Mouse (Mus musculus) testis, postnatal 10 days (tissue): Measurements from ENCODE around the gene Apool.

Source experiments
- DNase-seq: peaks from one replicate; pipeline ENCODE4 v3.0.0; 2021; ENCODE audit warnings: low spot score

Apool gene

DNA sequence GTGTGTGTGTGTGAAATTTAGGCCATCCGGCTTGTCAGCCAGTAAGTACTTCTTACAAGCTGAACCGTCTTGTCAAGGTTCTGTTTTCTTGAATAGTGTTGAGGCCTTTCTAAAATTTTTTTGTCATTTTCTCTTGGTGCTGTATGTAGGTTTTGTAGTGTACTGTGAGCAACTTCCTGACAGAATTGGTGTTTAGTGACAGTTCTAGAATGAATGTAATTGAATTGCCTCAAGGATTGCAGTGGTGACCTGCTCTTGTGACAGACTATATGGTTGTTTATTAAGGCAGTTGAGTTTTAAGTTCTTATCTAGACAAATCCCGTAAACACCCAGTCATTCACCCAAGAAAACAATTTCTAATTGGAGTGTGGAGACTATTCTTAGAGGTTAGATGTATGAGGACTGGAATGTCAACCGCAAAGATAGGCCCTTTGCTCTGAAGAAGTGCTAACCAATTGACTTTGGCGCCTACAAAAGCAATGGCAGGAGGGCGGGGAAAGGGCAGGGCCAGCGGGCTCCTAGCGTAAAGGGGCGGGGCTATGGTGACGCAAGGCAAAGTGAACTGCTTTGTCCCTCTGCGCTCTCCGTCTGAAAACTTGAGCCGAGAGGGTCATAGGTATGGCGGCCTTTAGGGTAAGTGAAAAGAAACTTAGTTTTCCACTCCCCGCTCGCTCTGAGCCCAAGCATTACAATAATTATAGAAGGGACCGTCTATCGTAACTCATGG is at the start of gene Apool:
Gene Apool (plus strand): TSS at position 531 of the 727 bp plus-strand sequence.
- peak; percentile 89 for DNase-seq

DNA sequence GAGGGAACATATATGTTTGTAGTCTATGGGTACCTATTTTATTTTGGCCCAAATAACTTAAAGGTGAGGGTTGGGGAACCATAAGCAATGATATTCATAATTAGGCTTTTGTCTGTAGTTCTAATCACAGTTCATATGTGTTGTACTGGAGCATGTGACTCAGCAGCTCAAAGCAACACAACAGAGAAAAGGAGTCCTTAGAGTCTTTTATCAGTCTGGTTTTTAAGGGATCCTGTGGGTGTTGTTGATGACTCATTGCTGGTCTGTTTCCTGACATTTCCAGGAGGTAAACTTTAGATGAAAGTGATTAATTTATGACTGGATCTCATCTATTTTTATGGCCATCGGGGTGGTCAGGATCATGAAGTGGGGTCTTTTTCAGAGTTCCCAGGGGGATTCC is 37.6 kb upstream of the Apool start:
- no peak for DNase-seq

DNA sequence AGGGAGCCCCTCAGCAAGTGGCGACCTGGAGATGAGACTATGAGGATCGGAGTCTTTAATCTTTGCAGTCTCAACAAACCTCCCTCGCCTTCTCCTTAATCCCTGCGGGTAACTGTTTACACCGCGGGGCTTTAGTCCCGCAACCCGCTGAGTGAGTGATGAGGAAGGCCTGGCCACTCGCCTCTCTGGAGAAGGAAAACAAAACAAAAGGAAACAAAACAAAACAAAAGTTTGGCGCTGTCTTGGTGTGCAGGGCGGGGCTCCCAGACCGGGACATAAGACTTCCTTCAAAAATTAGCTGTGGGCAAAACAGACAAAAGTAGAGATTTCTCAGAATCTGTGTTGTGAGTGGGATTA is 375 bp downstream of the Apool start:
- DNase-seq, result no peak

DNA sequence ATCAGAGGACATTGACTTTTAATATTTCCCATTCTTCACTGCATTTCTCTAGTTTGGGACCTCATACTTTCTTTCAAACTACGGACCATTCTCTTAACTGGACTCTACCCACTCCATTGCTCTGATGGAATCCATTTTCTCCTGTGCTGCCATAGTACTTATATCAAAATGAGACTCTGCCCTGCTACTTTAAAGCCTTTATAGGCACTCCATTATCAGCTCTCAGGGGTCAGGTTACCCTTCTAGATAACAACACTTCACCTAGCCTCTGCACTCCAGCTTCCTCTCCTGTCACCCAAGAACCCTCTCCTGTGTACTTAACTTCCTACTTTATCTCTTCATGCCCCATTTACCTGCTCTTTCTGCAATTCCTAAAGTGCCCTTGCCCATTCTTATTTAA is 960 bp downstream of the Apool start:
- no peak for DNase-seq

DNA sequence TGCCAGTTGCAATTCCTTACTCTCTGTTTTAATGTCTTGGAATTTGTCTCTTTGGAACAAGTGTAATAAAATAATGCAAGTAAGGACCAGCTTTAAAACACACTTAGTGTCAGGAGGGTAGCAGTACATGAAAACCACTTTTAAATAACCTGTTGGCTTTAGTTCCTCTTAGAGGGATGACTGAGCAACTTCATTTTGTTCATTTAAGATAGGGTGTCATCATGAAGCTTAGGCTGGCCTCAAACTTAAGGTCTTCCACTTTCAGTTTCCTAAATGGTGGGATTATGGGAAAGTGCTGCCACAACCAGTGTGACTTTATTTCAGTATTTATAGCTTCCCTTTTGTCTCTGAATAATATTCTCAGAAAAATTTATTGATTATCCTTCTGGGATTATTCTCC is 9.1 kb downstream of the Apool start:
- no peak for DNase-seq

DNA sequence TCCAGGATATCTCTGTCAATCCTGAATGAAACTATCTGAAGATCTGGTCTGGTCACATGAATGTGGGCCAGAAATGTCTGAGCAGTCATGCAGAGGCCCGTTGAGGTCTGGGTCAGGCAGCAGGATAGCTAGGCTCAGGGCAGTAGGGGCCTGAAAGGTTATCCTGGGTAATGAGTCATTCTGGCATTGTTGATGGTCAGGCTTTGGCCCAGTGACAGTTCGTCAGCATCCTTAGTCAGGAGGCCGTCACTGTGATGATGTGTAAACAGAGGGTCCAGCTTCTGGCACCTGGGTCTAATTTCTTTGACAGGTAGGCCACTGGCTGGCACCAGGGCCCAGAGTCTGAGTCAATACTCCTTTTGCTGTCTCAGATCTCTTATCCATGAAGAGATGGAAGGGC is 28.4 kb downstream of the Apool start:
- no peak for DNase-seq

DNA sequence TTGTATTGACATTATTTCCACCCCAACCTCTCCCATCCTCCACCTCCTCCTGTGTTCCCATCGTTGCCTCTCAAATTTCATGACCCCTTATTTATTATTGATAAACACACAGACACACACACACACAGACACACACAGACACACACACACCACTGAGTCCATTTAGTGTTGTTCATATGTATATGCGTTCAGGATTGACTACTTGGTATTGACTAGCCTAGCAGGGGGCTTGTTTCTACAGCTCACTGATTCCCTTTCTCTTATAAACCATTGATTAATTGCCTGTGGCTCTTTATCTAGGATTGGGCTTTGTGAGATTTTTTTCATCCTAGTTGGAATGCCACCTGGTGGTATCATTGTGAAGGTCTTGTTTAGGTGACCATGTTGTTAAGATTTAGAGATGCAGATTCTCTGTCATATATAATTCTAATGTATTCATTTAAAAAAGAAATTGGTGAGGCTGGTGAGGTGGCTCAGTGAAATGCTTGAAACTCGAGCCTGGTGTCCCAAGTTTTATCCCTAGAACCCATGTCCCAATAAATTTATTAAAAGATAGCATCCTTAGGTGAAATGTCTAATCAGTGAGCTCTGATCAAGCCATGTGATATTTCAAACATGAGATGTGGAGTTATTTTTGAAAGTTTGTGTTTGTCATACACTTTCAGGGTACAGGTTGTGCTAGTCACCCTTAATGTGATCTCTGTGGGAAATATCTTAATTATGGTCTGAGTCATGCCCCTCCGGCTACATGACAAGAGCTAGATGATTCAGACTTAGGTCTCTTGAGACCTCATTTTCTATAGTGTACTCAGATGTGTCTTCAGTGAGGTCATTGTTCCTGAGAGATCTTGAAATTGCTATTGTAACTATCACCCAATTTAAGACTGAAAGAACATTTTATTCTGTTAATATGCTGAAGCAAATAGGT is 36.6 kb downstream of the Apool start:
- no peak for DNase-seq

DNA sequence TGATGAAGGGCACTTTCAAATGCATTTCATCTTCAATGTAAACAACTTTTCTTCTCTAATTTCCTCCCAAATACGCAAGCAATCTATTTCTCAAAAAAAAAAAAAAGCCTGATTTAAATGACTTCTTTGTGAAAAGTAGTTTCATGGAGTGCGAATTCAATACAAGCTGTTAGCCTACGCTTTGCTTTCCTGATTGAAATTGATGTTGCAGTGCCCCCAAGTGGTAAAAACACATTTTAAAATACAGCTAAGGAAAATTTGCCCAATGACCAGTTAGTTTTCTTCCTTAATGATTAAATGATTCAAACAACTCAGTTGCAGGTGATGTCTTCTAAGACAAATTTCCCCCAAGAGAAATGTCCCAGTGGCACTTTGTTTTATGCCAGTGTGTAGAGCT is 37.3 kb downstream of the Apool start:
- no peak for DNase-seq

DNA sequence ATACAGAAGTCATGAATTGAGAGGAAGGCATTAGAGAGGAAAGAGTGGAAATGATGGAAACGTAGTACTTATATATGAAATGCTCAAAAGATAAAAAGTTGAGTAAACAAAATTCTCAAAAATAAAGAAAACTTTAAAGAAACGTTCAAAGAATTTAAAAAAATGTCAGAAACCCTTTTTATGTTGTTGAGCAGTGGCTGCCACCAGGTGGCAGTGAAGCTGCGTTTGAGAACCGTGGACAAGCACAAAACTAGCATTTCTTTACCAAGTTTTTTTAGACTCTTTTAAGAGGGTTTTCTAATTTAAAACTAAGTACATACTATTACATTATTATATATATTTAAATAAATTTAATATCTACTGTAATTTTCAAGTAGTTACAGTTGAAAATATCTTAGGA is 57.3 kb downstream of the Apool start:
- no peak for DNase-seq

DNA sequence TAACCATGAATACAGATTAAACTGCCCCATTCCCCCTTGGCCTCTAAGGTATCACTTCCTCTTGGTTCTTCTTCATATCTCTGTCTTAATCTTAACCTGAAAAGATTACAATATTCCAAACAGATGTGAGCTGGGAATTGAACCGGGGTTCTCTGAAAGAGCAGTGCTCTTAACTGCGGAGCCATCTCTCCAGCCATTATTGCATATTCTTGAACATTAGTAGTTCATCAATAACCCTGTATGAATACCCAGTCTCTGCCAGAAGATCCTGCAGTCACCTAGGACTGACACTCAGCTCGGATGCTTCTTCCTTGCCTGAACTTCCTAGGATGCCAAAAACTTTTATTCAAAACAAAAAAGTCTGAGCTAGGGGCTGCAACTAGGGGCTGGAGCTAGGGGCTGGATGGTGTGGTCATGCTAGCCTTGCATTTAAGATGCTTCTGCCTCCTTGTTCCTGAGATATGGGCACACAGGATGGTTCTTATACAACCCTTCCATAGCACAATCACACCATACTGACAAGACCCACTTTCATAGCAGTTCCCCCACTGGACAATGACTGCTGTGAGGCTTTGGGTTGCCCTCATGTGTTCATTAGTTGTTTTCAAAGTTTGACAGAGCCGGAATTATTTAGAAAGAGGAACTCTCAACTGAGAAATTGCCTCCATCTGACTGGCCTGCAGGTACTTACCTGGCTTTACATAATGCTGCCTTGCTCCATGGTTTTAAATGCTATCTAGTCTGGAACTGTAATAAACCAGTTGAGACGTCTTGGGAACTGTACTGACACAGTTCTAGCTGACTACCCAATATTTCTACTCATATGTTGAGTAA is 59.7 kb downstream of the Apool start:
- peak; percentile 63 for DNase-seq

DNA sequence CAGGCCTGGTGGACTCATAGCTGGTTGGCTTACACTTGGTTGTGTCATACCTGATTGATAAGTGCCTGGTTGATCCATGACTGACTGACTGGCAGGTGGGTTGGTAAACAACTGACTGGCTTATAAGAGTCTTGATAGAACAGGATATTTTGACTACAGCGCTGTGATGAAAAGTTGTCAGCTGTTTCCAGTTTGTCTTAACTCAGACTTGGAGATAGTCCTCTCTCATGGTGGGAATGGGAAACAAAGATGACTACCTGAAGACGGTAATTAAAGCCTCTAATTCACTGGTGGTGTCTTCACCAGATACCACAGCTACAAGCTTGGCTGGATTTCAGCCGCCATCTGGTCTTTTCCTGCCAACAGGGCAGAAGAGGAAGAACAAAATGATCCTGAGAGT is 95.5 kb downstream of the Apool start, which contains the start of gene Satl1:
Gene Satl1 (minus strand): TSS at position 101 of the 400 bp plus-strand sequence.
- DNase-seq, result no peak

DNA sequence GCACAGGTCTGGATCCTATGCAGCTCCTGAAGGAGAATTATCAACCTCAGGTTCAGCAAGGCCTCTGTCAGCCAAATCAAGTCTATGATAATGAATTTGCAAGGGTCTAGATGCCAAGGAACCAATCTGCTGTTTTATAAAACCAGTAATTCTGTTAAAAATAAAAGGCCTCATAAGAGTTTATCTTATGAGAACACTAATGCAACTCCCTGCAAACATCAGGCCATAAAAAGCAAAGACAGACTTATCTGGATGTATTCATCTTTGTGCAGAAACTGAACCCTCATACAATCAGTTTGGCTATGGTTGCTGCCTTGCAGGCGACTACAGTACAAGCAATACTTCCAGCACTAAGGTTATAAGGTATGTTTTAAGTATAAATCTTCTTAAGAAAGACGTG is 101.2 kb downstream of the Apool start:
- no peak for DNase-seq
